Comparison of ENCODE assay signal across 8 mouse cellular contexts in the genomic region with DNA sequence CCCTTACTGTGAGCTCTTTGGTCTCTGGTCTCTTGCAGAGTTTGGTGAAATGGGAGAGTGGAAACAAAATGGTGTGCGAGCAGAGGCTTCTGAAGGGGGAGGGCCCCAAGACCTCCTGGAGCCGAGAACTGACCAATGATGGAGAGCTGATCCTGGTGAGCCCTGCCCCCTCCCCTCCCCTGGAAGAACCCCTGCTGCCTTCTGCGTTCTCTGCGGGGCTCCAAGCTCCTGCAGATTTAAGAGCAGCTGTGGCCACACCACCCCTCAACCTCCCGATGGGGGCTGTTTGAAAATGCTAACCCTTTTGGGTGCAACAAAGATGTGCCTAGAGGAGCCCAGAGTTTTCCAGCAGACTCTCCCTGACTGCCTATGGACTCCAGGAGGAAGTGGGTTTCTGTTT. TPM values are rescaled to one million over a fixed set of nuclear protein-coding genes. Genes with fewer than 3 reads are reported as not detected.
A peak's percentile ranks its signal among the peaks of the same experiment; 100 is the strongest.
DNase-seq lines count a peak whose midpoint lies in the region; ATAC-seq and TF ChIP-seq lines count a peak whose summit lies in the region.

No protein-coding gene starts in this region.

- no peak for TF ChIP-seq CTCF in layer of hippocampus, adult 2 months (conservative IDR thresholded peaks at IDR 0.05)

- peak overlapping the region; percentile 45 for H3K4me3 ChIP-seq in heart, embryonic 15.5 days
- H3K4me3 ChIP-seq in embryonic facial prominence, embryonic 14.5 days (ENCODE audit: low read depth, low read length) = peak overlapping the region; percentile 26
- H3K4me3 ChIP-seq in midbrain, embryonic 16.5 days (ENCODE audit: low read depth, low read length) = peak overlapping the region; percentile 7; the same call in 1 of the 2 replicates
- no peak overlapping the region for H3K4me3 ChIP-seq in layer of hippocampus, adult 2 months

- H3K4me1 ChIP-seq in heart, embryonic 15.5 days (replicated peaks) = peaks cover 35% of the 10 kb centered on the region
- peaks cover 41% of the 10 kb centered on the region for H3K4me1 ChIP-seq in embryonic facial prominence, embryonic 14.5 days (ENCODE audit: control insufficient read depth, insufficient read depth, low read length)
- peaks cover 22% of the 10 kb centered on the region for H3K4me1 ChIP-seq in midbrain, embryonic 16.5 days (ENCODE audit: control insufficient read depth, insufficient read depth, low read length)

- peak; percentile 71 for ATAC-seq in heart, embryonic 15.5 days (replicated peaks; ENCODE audit: insufficient number of reproducible peaks, insufficient read depth, low FRiP score, low read depth)
- ATAC-seq in embryonic facial prominence, embryonic 14.5 days (ENCODE audit: low read depth) = peak; percentile 53
- 0 out of 2 replicates have a peak, but pooled peaks have one; percentile 32 for ATAC-seq in midbrain, embryonic 16.5 days
- ATAC-seq in megakaryocyte progenitor cell, adult 5-6 weeks (replicated peaks; ENCODE audit: poor library complexity) = no peak

- H3K9ac ChIP-seq in heart, embryonic 15.5 days = peak overlapping the region; percentile 41
- peak overlapping the region; percentile 43 for H3K9ac ChIP-seq in embryonic facial prominence, embryonic 14.5 days (ENCODE audit: low read depth, low read length)
- peak overlapping the region; percentile 37; the same call in 1 of the 2 replicates for H3K9ac ChIP-seq in midbrain, embryonic 16.5 days (ENCODE audit: low read depth, low read length)

- no peak for DNase-seq in heart, postnatal 36 days
- peak; percentile 89 for DNase-seq in embryonic facial prominence, embryonic 14.5 days (ENCODE audit: low spot score)
- peak; percentile 64 for DNase-seq in kidney, postnatal 10 days
- no peak for DNase-seq in right cerebral cortex, postnatal 10 days (ENCODE audit: low spot score in 2 of 2)
- no peak for DNase-seq in layer of hippocampus, adult 2 months (ENCODE audit: low spot score in 2 of 2)

- intact Hi-C loops in heart, postnatal 36 days (cut with DNase I) = no loop called here

- no peaks in the 10 kb centered on the region for H3K9me3 ChIP-seq in heart, embryonic 15.5 days (replicated peaks)
- H3K9me3 ChIP-seq in embryonic facial prominence, embryonic 14.5 days (ENCODE audit: control insufficient read depth, low read length) = no peaks in the 10 kb centered on the region
- no peaks in the 10 kb centered on the region for H3K9me3 ChIP-seq in midbrain, embryonic 16.5 days (replicated peaks; ENCODE audit: control insufficient read depth, low read length, poor library complexity, severe bottlenecking)

- H3K27me3 ChIP-seq in heart, embryonic 15.5 days = peaks cover 56% of the 10 kb centered on the region
- no peaks in the 10 kb centered on the region for H3K27me3 ChIP-seq in embryonic facial prominence, embryonic 14.5 days (replicated peaks; ENCODE audit: control insufficient read depth, insufficient read depth, low read length)
- no peaks in the 10 kb centered on the region; the same call in 1 of the 2 replicates for H3K27me3 ChIP-seq in midbrain, embryonic 16.5 days (ENCODE audit: control insufficient read depth, insufficient read depth, low read depth, low read length)

- H3K4me2 ChIP-seq in heart, embryonic 15.5 days = peak overlapping the region; percentile 67
- peak overlapping the region; percentile 77 for H3K4me2 ChIP-seq in embryonic facial prominence, embryonic 14.5 days (ENCODE audit: low read depth, low read length)
- H3K4me2 ChIP-seq in midbrain, embryonic 16.5 days (ENCODE audit: low read length) = peak overlapping the region; percentile 43

- WGBS in heart, embryonic 15.5 days = 3% methylated on average over 5 of the region's 5 CpGs
- 5% methylated on average over 4 of the region's 5 CpGs for WGBS in embryonic facial prominence, embryonic 14.5 days
- 8% methylated on average over 5 of the region's 5 CpGs for WGBS in midbrain, embryonic 16.5 days

- H3K27ac ChIP-seq in heart, embryonic 15.5 days = no peak overlapping the region
- peak overlapping the region; percentile 77 for H3K27ac ChIP-seq in embryonic facial prominence, embryonic 14.5 days (replicated peaks; ENCODE audit: low read depth, low read length)
- H3K27ac ChIP-seq in midbrain, embryonic 16.5 days (ENCODE audit: low read length) = no peak overlapping the region
- H3K27ac ChIP-seq in layer of hippocampus, adult 2 months = no peak overlapping the region

- H3K36me3 ChIP-seq in heart, embryonic 15.5 days = no peaks in the 10 kb centered on the region
- peaks cover 19% of the 10 kb centered on the region for H3K36me3 ChIP-seq in embryonic facial prominence, embryonic 14.5 days (ENCODE audit: control insufficient read depth, insufficient read depth, low read length)
- H3K36me3 ChIP-seq in midbrain, embryonic 16.5 days (ENCODE audit: control insufficient read depth, insufficient read depth, low read length) = no peaks in the 10 kb centered on the region

RNA-seq across cellular contexts. Expression of gene Crabp2, which starts 4.0 kb away (rescaled TPM):
- 4.1 and 20.1 TPM in 2 replicates for polyA plus RNA-seq in heart, embryonic 15.5 days (2015; fragmentation: Nextera tagmentation; extraction: Ambion mirVana)
- total RNA-seq in heart, postnatal 36 days (2021) = not detected
- polyA plus RNA-seq in embryonic facial prominence, embryonic 14.5 days (2014; fragmentation: Nextera tagmentation; extraction: Ambion mirVana) = 145 and 175 TPM in 2 replicates
- polyA plus RNA-seq in midbrain, embryonic 16.5 days (2015; fragmentation: Nextera tagmentation; extraction: Ambion mirVana) = 42.5 and 44.4 TPM in 2 replicates
- total RNA-seq in layer of hippocampus, adult 2 months (2021) = 1 to 10 TPM; 1.6 to 3.7 TPM
- not detected in 2 replicates for total RNA-seq in megakaryocyte progenitor cell, adult 5-6 weeks (2015)
- not detected in 2 replicates for total RNA-seq in megakaryocyte progenitor cell, adult 5-6 weeks (2017)

RNA-seq across cellular contexts. Expression of gene Nes, which starts 18.4 kb away (rescaled TPM):
- polyA plus RNA-seq in heart, embryonic 15.5 days (2015; fragmentation: Nextera tagmentation; extraction: Ambion mirVana) = 14.8 and 16.1 TPM in 2 replicates
- total RNA-seq in heart, postnatal 36 days (2021) = 10 to 100 TPM; 18.7 to 22.7 TPM
- polyA plus RNA-seq in embryonic facial prominence, embryonic 14.5 days (2014; fragmentation: Nextera tagmentation; extraction: Ambion mirVana) = 36.4 and 40.5 TPM in 2 replicates
- 14.1 and 21.8 TPM in 2 replicates for polyA plus RNA-seq in midbrain, embryonic 16.5 days (2015; fragmentation: Nextera tagmentation; extraction: Ambion mirVana)
- 1 to 10 TPM; 4.0 to 4.8 TPM for total RNA-seq in layer of hippocampus, adult 2 months (2021)
- total RNA-seq in megakaryocyte progenitor cell, adult 5-6 weeks (2015) = 0.02 TPM in 1 of 2 replicates, not detected in the other
- 0.20 TPM in 1 of 2 replicates, not detected in the other for total RNA-seq in megakaryocyte progenitor cell, adult 5-6 weeks (2017)

RNA-seq across cellular contexts. Expression of gene Rrnad1, which starts 21.9 kb away (rescaled TPM):
- polyA plus RNA-seq in heart, embryonic 15.5 days (2015; fragmentation: Nextera tagmentation; extraction: Ambion mirVana) = 12.2 and 17.4 TPM in 2 replicates
- total RNA-seq in heart, postnatal 36 days (2021) = 1 to 10 TPM; 4.8 to 5.2 TPM
- polyA plus RNA-seq in embryonic facial prominence, embryonic 14.5 days (2014; fragmentation: Nextera tagmentation; extraction: Ambion mirVana) = 12.8 and 13.3 TPM in 2 replicates
- 20.5 and 23.2 TPM in 2 replicates for polyA plus RNA-seq in midbrain, embryonic 16.5 days (2015; fragmentation: Nextera tagmentation; extraction: Ambion mirVana)
- 10 to 100 TPM; 24.7 to 27.4 TPM for total RNA-seq in layer of hippocampus, adult 2 months (2021)
- 10.3 and 11.1 TPM in 2 replicates for total RNA-seq in megakaryocyte progenitor cell, adult 5-6 weeks (2015)
- 13.2 and 16.2 TPM in 2 replicates for total RNA-seq in megakaryocyte progenitor cell, adult 5-6 weeks (2017)

RNA-seq across cellular contexts. Expression of gene Isg20l2, which starts 22.3 kb away (rescaled TPM):
- polyA plus RNA-seq in heart, embryonic 15.5 days (2015; fragmentation: Nextera tagmentation; extraction: Ambion mirVana) = 23.9 and 33.3 TPM in 2 replicates
- 10 to 100 TPM; 10.2 to 12.3 TPM for total RNA-seq in heart, postnatal 36 days (2021)
- 20.9 and 22.9 TPM in 2 replicates for polyA plus RNA-seq in embryonic facial prominence, embryonic 14.5 days (2014; fragmentation: Nextera tagmentation; extraction: Ambion mirVana)
- polyA plus RNA-seq in midbrain, embryonic 16.5 days (2015; fragmentation: Nextera tagmentation; extraction: Ambion mirVana) = 24.9 and 28.6 TPM in 2 replicates
- 10 to 100 TPM; 14.2 to 15.8 TPM for total RNA-seq in layer of hippocampus, adult 2 months (2021)
- 45.2 and 51.0 TPM in 2 replicates for total RNA-seq in megakaryocyte progenitor cell, adult 5-6 weeks (2015)
- 41.1 and 51.0 TPM in 2 replicates for total RNA-seq in megakaryocyte progenitor cell, adult 5-6 weeks (2017)

RNA-seq across cellular contexts. Expression of gene Mrpl24, which starts 33.1 kb away (rescaled TPM):
- 59.2 and 60.6 TPM in 2 replicates for polyA plus RNA-seq in heart, embryonic 15.5 days (2015; fragmentation: Nextera tagmentation; extraction: Ambion mirVana)
- 10 to 100 TPM; 69.5 to 75.1 TPM for total RNA-seq in heart, postnatal 36 days (2021)
- 64.8 and 66.6 TPM in 2 replicates for polyA plus RNA-seq in embryonic facial prominence, embryonic 14.5 days (2014; fragmentation: Nextera tagmentation; extraction: Ambion mirVana)
- polyA plus RNA-seq in midbrain, embryonic 16.5 days (2015; fragmentation: Nextera tagmentation; extraction: Ambion mirVana) = 47.8 and 51.6 TPM in 2 replicates
- total RNA-seq in layer of hippocampus, adult 2 months (2021) = 10 to 100 TPM; 54.3 to 55.1 TPM
- total RNA-seq in megakaryocyte progenitor cell, adult 5-6 weeks (2015) = 157 and 195 TPM in 2 replicates
- 119 and 137 TPM in 2 replicates for total RNA-seq in megakaryocyte progenitor cell, adult 5-6 weeks (2017)

Comparison
In these comparisons a context has a peak if more than half of its experiments do, and no peak if none do; other contexts are left out.
1. DNase-seq: peak in embryonic facial prominence, embryonic 14.5 days (single experiment) and kidney, postnatal 10 days (single experiment); none in heart, postnatal 36 days (0 of 2), right cerebral cortex, postnatal 10 days (0 of 2) and layer of hippocampus, adult 2 months (0 of 2).
2. RNA of gene Nes, which starts 18.4 kb away (total RNA-seq): 18.7 to 22.7 TPM in heart, postnatal 36 days and 4.0 to 4.8 TPM in layer of hippocampus, adult 2 months; 0.02 to 0.20 TPM in megakaryocyte progenitor cell, adult 5-6 weeks; every median in the first group is over 4 times any median in the second.
3. Peak in every context shown above with its lines, with median percentiles within 50 percentile points of each other: H3K4me2 ChIP-seq and H3K9ac ChIP-seq.